Mouse (Mus musculus) lung, adult 2 months (tissue): ENCODE data around the gene Trpv4.

Experiments
- CTCF ChIP-seq: fragments of 200-500 bp; IDR thresholded peaks from 2 replicates; pipeline ENCODE4 v1.5.1; 2011; ENCODE audit warnings: mild to moderate bottlenecking, low read length, control low read depth; ENCODE audit not compliant: insufficient read depth
- POLR2A ChIP-seq: fragments of 200-500 bp; IDR thresholded peaks from 2 replicates; pipeline ENCODE4 v1.6.1; 2011; ENCODE audit warnings: low read depth, mild to moderate bottlenecking, control low read depth, low read length, borderline replicate concordance; ENCODE audit errors: extremely low read depth

- TF ChIP-seq CTCF (no peak), POLR2A (no peak)
These were observed 27.8 kb upstream of the Trpv4 start for GRCm38 (mm10) chr5:114685986-114686385.
